Mouse (Mus musculus) spleen, postnatal 10 days (tissue): Measurements from ENCODE around the gene Lpgat1.

Experiments
- DNase-seq, 2 experiments: peaks; one replicate each; pipeline ENCODE4 v3.0.0; 2021 to 2022; ENCODE audit warnings: low spot score in 2 of 2

Gene Lpgat1

DNA sequence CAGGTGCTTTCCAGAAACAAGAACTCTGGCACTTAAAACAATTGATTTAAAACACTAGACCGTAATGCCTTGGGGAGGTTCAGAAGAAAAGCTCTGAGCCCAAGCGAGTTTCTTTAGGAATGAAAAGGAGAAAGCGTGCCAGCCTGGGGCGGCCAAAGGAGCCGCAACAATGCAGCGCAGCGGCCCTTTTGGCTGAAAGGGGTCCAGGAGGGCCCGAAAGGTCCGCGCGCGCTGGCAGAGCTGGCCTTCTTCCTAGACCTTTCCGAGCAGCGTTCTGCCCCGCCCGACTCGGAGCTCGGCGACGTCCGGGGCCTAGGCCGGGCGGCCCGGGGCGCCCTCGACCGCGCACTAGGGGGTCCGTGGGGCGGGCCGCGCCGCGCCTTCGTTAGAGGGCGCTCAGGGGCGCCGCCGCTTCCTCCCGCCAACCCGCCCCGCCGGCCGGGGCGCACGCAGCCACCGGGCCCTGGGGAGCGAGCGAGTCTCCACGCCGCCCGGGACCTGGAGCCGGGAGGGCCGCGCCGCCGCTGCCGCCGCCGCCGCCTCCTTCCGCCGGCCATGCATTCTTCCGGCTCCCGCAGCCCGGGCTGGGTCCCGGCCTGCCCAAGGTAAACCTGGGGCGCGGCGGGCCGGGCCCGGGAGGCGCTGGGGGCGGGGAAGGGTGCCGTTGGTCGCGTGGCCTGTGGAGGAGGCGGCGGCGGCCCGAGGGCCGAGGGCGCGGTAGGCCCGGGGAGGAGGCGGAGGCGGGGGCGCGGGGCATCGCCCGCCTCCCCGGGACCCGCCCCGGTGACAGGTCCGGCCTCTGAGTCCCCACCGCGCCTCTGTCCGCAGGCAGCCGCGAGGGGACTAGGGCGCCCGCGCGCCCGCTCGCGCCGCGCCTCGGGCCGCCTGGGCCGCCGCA is at the start of gene Lpgat1:
Lpgat1 (plus strand) TSS at position 234 of the 898 bp plus-strand sequence.
- peak; percentile 58 to 71 for DNase-seq

DNA sequence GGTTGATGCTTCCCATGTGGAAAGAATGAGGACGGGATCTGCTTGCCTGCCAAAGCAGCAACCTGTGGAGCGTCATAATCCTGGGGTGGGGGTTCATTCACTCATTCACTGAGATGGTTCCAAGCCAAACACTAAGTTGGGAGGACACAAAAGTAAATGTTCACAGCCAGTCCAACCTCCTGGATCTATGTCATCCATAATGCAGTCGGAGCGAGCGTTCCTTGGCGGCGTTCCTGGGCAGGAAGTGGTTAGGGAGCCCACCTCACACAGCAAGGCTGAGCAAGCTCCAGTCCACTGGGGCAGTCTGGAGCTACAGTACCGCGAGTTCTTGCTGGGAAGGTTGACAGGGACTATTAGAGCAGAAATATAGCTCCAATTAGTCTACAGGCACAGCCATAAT is 49.6 kb upstream of the Lpgat1 start:
- no peak for DNase-seq

GRCm38 (mm10) chr1:191674071-191674470 is 43.6 kb upstream of the Lpgat1 start:
- DNase-seq: no peak

DNA sequence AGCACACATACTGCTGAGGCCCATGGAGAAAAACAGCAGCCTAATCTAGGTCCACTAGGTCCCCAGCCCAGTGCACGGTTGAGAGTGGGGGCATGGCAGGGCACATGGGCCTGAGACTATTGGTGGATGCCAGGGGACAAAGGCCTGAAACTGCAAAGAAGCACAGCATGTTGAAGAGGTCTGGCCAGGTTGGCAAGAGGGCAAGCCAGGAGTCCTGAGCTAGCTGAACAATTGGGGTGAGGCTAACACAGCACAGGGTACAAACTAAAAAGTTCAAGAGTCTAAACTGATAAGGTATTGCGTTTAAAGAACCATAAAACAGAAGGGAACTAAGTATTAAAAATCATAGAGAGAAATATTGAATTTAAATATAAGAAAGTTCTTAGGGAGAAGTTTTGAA is 36.0 kb upstream of the Lpgat1 start:
- no peak for DNase-seq

GRCm38 (mm10) chr1:191687531-191687930 is 30.1 kb upstream of the Lpgat1 start:
- no peak for DNase-seq

- no peak for DNase-seq
Measured at GRCm38 (mm10) chr1:191693231-191693630, 24.4 kb upstream of the Lpgat1 start.

DNA sequence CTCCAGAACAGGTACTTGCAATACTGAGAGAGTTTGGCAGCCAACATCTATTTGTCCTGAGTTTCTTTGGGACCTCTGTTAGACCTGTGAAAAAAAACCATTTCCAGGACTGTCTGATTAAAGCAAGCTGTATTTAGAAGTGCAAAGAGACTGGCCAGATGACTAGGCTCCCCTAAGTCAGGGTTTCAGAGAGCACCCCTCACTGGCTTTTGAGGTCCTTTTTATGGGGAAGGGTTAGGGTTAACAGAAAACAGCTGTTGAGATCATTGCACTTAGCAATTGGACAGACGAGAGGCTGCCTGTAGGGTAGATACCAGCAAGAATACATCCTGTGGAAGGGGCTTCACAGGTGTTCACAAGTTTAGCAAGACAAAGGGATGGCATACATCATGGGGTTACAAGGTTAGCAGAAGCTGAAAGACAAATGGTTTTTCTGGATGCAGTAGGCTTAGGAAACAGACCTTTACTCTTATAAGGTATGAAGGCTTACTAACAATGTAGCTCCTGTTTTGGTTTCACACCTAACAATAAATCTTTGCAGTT is 19.3 kb upstream of the Lpgat1 start:
- DNase-seq: no peak

GRCm38 (mm10) chr1:191704535-191704934 is 13.1 kb upstream of the Lpgat1 start:
- DNase-seq: no peak

DNA sequence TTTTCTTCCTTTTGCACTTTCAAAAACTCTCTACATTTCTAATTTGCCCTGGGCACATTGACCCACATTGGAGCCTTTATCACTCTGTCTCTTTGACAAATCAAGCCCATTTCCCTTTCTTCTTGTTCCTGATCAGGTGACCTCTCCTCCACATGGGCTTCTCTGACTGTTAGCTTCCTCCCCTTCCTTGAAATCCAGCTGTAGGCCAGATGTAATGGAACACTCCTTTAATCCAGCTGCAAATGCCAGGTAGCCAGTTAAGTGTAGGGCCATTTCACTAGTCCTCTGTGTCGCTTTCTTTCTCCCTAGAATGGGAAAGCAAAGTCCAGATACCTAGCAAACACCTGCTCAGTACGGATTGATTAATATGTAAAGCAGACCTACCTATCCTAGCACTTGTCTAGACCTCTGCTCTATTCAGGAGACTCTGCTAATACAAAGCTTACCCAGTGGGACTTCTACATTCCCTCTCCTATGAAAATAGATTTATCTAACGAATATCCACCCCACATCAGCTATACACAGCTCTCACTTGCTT is 11.0 kb upstream of the Lpgat1 start:
- DNase-seq: no peak

GRCm38 (mm10) chr1:191709811-191710210 is 7.8 kb upstream of the Lpgat1 start:
- DNase-seq: no peak

GRCm38 (mm10) chr1:191712224-191712838 is 5.3 kb upstream of the Lpgat1 start:
- no peak for DNase-seq

GRCm38 (mm10) chr1:191713813-191714212 is 3.8 kb upstream of the Lpgat1 start:
- DNase-seq: no peak

- DNase-seq: no peak
Measured at GRCm38 (mm10) chr1:191715150-191715549, 2.5 kb upstream of the Lpgat1 start.

GRCm38 (mm10) chr1:191717141-191717540 is 493 bp upstream of the Lpgat1 start:
- DNase-seq: no peak

- DNase-seq: peak; percentile 28 to 43
Measured at GRCm38 (mm10) chr1:191718522-191719281, 1.1 kb downstream of the Lpgat1 start.

DNA sequence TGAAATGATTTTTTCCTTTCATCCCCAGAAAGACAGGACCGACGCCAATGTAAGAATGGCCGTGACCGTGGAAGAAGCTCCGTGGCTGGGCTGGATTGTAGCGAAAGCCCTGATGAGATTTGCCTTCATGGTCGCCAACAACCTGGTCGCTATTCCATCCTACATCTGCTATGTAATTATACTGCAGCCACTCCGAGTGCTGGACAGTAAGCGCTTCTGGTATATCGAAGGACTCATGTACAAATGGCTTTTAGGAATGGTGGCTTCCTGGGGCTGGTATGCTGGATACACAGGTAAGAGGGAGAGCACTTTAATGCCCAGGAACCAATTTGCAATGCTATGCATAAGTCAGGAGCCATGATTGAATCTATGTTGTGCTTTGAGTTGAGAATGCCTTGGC is 1.7 kb downstream of the Lpgat1 start:
- DNase-seq: no peak

DNA sequence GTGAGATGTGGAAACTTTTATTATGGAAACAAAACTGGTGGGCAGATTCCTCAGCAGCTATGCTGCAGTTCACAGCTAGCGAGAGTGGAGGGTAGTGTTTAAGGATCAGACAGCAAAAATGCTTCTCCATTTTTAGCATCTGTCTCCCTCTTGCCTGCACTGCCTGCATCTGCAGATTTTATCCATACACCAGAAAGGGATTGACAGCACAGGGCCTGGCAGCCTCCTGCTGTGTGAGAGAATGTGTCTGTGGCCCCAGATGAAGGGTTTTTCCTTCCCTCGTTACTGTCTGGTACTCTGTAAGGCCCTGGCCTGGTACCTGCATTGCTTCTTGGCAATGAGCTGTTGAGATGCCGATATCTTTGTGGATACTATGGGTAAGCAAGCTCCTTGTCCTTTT is 2.8 kb downstream of the Lpgat1 start:
- no peak for DNase-seq

- no peak for DNase-seq
Measured at GRCm38 (mm10) chr1:191722706-191723105, 5.1 kb downstream of the Lpgat1 start.

DNA sequence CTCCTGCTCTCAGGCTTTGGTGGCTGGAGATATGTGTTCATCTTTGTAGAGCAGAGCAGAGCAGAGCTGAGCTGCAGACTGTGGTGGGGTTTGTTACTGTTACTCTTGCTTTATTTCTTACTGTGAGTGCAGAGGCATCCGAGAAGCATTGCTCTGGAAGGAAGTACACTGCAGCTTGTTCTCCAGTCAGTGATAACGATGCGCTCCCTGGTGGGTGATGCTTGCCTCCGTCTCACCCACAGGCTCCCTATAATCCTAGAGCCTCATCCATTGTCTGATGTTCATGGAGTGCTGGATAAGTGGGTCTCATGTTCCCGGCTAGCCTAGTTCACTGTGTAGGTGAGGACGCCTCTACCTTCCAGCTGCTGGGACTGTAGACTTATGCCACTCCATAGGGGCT is 6.0 kb downstream of the Lpgat1 start:
- DNase-seq: no peak

- peak in 1 of 2 experiments; percentile 49 for DNase-seq
Measured at GRCm38 (mm10) chr1:191724385-191725061, 6.9 kb downstream of the Lpgat1 start.

DNA sequence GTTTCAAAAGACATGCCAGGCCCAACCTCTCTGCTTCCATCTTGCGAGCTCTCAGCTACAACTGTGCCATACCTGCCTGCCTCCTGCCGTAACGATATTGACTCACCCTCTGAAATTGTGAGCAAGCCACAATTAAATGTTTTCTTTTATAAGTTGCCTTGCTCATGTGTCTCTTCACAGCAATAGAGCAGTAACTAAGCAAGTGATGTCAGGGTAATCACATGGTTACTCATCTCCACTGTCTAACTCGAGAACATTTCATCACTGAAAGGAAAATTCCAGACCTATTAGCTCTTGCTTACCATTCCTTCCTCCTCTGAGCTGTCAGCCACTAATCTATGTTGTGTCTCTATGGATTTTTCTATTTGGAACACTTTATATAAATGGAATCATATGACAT is 15.0 kb downstream of the Lpgat1 start:
- DNase-seq: no peak
